Mouse (Mus musculus): Measurements from ENCODE around the gene Pex10. TPM values are rescaled to one million over a fixed set of nuclear protein-coding genes. Genes with fewer than 3 reads are reported as not detected.
A peak's percentile ranks its signal among the peaks of the same experiment; 100 is the strongest.

The Pex10 gene
- polyA plus RNA-seq, 1 experiment from 2014 or later: 22.8 TPM

GRCm38 (mm10) chr4:155085206-155086107, 18.6 kb downstream of the Pex10 start:
- peak; percentile 66 for ATAC-seq
- H3K27ac ChIP-seq (ENCODE audit: low read length): peak overlapping the region; percentile 92
- WGBS: 8% methylated on average over 25 of the region's 35 CpGs

GRCm38 (mm10) chr4:155086108-155087024, 19.6 kb downstream of the Pex10 start, which contains the start of the genes Rer1 and Morn1:
Gene Rer1, minus strand, starts transcription at chr4:155086382.
Gene Morn1, plus strand, starts transcription at chr4:155086577.
- H3K4me2 ChIP-seq (ENCODE audit: low read length): peak within 1 kb of the TSS; percentile 94
- H3K36me3 ChIP-seq (ENCODE audit: control insufficient read depth, insufficient read depth, low read length): peaks cover 7% of the 10 kb centered on the region; the same call in 1 of the 2 replicates

More at GRCm38 (mm10) chr4:155085206-155086107, 18.6 kb downstream of the Pex10 start:
- Histone ChIP-seq H3K27me3 (ENCODE audit: control insufficient read depth, insufficient read depth, low read depth, low read length) (no peaks in the 10 kb centered on the region), H3K9me3 (replicated peaks; ENCODE audit: control insufficient read depth, low read length, poor library complexity, severe bottlenecking) (no peaks in the 10 kb centered on the region), H3K4me2 (ENCODE audit: low read length) (peak overlapping the region; percentile 84), H3K36me3 (ENCODE audit: control insufficient read depth, insufficient read depth, low read length) (peaks cover 13% of the 10 kb centered on the region), H3K4me3 (ENCODE audit: low read depth, low read length) (peak overlapping the region; percentile 88), H3K9ac (ENCODE audit: low read depth, low read length) (peak overlapping the region; percentile 90), H3K4me1 (ENCODE audit: control insufficient read depth, insufficient read depth, low read length) (peaks cover 22% of the 10 kb centered on the region)

GRCm38 (mm10) chr4:155089241-155089640, 22.4 kb downstream of the Pex10 start:
- H3K9me3 ChIP-seq (replicated peaks; ENCODE audit: control insufficient read depth, low read length, poor library complexity, severe bottlenecking): no peaks in the 10 kb centered on the region
- peaks cover 4% of the 10 kb centered on the region; the same call in 1 of the 2 replicates for H3K36me3 ChIP-seq (ENCODE audit: control insufficient read depth, insufficient read depth, low read length)
- WGBS: 91% methylated on average over 5 of the region's 5 CpGs
- no peak overlapping the region for H3K4me2 ChIP-seq (ENCODE audit: low read length)
- H3K27ac ChIP-seq (ENCODE audit: low read length): no peak overlapping the region
- H3K9ac ChIP-seq (ENCODE audit: low read depth, low read length): no peak overlapping the region
- no peak overlapping the region for H3K4me3 ChIP-seq (ENCODE audit: low read depth, low read length)
- no peaks in the 10 kb centered on the region for H3K27me3 ChIP-seq (ENCODE audit: control insufficient read depth, insufficient read depth, low read depth, low read length)
- H3K4me1 ChIP-seq (ENCODE audit: control insufficient read depth, insufficient read depth, low read length): peaks cover 20% of the 10 kb centered on the region
- ATAC-seq: no peak

More at GRCm38 (mm10) chr4:155086108-155087024, 19.6 kb downstream of the Pex10 start, which contains the start of the genes Rer1 and Morn1:
- H3K9me3 ChIP-seq (replicated peaks; ENCODE audit: control insufficient read depth, low read length, poor library complexity, severe bottlenecking): no peaks in the 10 kb centered on the region
- peak within 1 kb of the TSS; percentile 88 for H3K4me3 ChIP-seq (ENCODE audit: low read depth, low read length)
- under 1% methylated on average over 84 of the region's 85 CpGs for WGBS
- H3K4me1 ChIP-seq (ENCODE audit: control insufficient read depth, insufficient read depth, low read length): peaks cover 22% of the 10 kb centered on the region
- peak within 1 kb of the TSS; percentile 92 for H3K27ac ChIP-seq (ENCODE audit: low read length)
- no peaks in the 10 kb centered on the region for H3K27me3 ChIP-seq (ENCODE audit: control insufficient read depth, insufficient read depth, low read depth, low read length)
- ATAC-seq: peak; percentile 97
- peak within 1 kb of the TSS; percentile 90 for H3K9ac ChIP-seq (ENCODE audit: low read depth, low read length)

- H3K9ac ChIP-seq (ENCODE audit: low read depth, low read length): no peak overlapping the region
- H3K4me1 ChIP-seq (ENCODE audit: control insufficient read depth, insufficient read depth, low read length): peaks cover 11% of the 10 kb centered on the region
- H3K27me3 ChIP-seq (ENCODE audit: control insufficient read depth, insufficient read depth, low read depth, low read length): no peaks in the 10 kb centered on the region
- H3K4me2 ChIP-seq (ENCODE audit: low read length): no peak overlapping the region
- no peak overlapping the region for H3K4me3 ChIP-seq (ENCODE audit: low read depth, low read length)
- ATAC-seq: no peak
- H3K9me3 ChIP-seq (replicated peaks; ENCODE audit: control insufficient read depth, low read length, poor library complexity, severe bottlenecking): no peaks in the 10 kb centered on the region
- H3K36me3 ChIP-seq (ENCODE audit: control insufficient read depth, insufficient read depth, low read length): peaks cover 4% of the 10 kb centered on the region; the same call in 1 of the 2 replicates
- whole genome bisulfite sequencing: 94% methylated on average over 4 of the region's 4 CpGs
- no peak overlapping the region for H3K27ac ChIP-seq (ENCODE audit: low read length)
Observed at GRCm38 (mm10) chr4:155090147-155090546, 23.3 kb downstream of the Pex10 start.

GRCm38 (mm10) chr4:155090688-155091449, 24.1 kb downstream of the Pex10 start:
- Histone ChIP-seq H3K4me1 (ENCODE audit: control insufficient read depth, insufficient read depth, low read length) (peaks cover 11% of the 10 kb centered on the region), H3K36me3 (ENCODE audit: control insufficient read depth, insufficient read depth, low read length) (peaks cover 4% of the 10 kb centered on the region; the same call in 1 of the 2 replicates), H3K27ac (ENCODE audit: low read length) (no peak overlapping the region), H3K4me3 (ENCODE audit: low read depth, low read length) (no peak overlapping the region), H3K4me2 (ENCODE audit: low read length) (no peak overlapping the region), H3K27me3 (ENCODE audit: control insufficient read depth, insufficient read depth, low read depth, low read length) (no peaks in the 10 kb centered on the region), H3K9me3 (replicated peaks; ENCODE audit: control insufficient read depth, low read length, poor library complexity, severe bottlenecking) (no peaks in the 10 kb centered on the region), H3K9ac (ENCODE audit: low read depth, low read length) (no peak overlapping the region)
- WGBS: 90% methylated on average over 13 of the region's 13 CpGs
- no peak for ATAC-seq

- 94% methylated on average over 19 of the region's 19 CpGs for WGBS
- Histone ChIP-seq H3K9me3 (replicated peaks; ENCODE audit: control insufficient read depth, low read length, poor library complexity, severe bottlenecking) (no peaks in the 10 kb centered on the region), H3K4me3 (ENCODE audit: low read depth, low read length) (no peak overlapping the region), H3K9ac (ENCODE audit: low read depth, low read length) (no peak overlapping the region), H3K27me3 (ENCODE audit: control insufficient read depth, insufficient read depth, low read depth, low read length) (no peaks in the 10 kb centered on the region), H3K27ac (ENCODE audit: low read length) (no peak overlapping the region), H3K4me2 (ENCODE audit: low read length) (no peak overlapping the region), H3K36me3 (ENCODE audit: control insufficient read depth, insufficient read depth, low read length) (peaks cover 4% of the 10 kb centered on the region; the same call in 1 of the 2 replicates), H3K4me1 (ENCODE audit: control insufficient read depth, insufficient read depth, low read length) (0 out of 2 replicates have a peak, but pooled peaks cover 3% of the 10 kb centered on the region)
- no peak for ATAC-seq
Observed at GRCm38 (mm10) chr4:155092718-155093430, 26.1 kb downstream of the Pex10 start.

GRCm38 (mm10) chr4:155093431-155094149, 26.8 kb downstream of the Pex10 start:
- no peak overlapping the region for H3K27ac ChIP-seq (ENCODE audit: low read length)
- no peaks in the 10 kb centered on the region for H3K9me3 ChIP-seq (replicated peaks; ENCODE audit: control insufficient read depth, low read length, poor library complexity, severe bottlenecking)
- 0 out of 2 replicates have a peak, but pooled peaks cover 3% of the 10 kb centered on the region for H3K4me1 ChIP-seq (ENCODE audit: control insufficient read depth, insufficient read depth, low read length)
- no peak for ATAC-seq
- H3K27me3 ChIP-seq (ENCODE audit: control insufficient read depth, insufficient read depth, low read depth, low read length): no peaks in the 10 kb centered on the region
- WGBS: 82% methylated on average over 7 of the region's 7 CpGs
- no peak overlapping the region for H3K4me2 ChIP-seq (ENCODE audit: low read length)
- no peak overlapping the region for H3K9ac ChIP-seq (ENCODE audit: low read depth, low read length)
- no peak overlapping the region for H3K4me3 ChIP-seq (ENCODE audit: low read depth, low read length)
- H3K36me3 ChIP-seq (ENCODE audit: control insufficient read depth, insufficient read depth, low read length): peaks cover 4% of the 10 kb centered on the region; the same call in 1 of the 2 replicates

Measured in midbrain, embryonic 16.5 days (tissue).